Comparison of ENCODE assay signal across 26 mouse cellular contexts in genomic region chr4:141466289-141466795, GRCm38 (mm10). TPM values are rescaled to one million over a fixed set of nuclear protein-coding genes. Genes with fewer than 3 reads are reported as not detected.
DNase-seq lines count a peak whose midpoint lies in the region; ATAC-seq and TF ChIP-seq lines count a peak whose summit lies in the region.
"Had no signal": no experiment of that assay in that cellular context is flagged by ENCODE, and none has a peak within 500 bp of the region (broad histone marks: within the 10 kb centered on the region; RNA-seq: fewer than 3 reads in every experiment).

No protein-coding gene starts in this region.

- no peak overlapping the region for H3K4me3 ChIP-seq in intestine, postnatal 0 days (ENCODE audit: low read depth, low read length)
- H3K4me3 ChIP-seq in intestine, embryonic 16.5 days (ENCODE audit: low read length), result no peak overlapping the region
- peak overlapping the region; percentile 67 for H3K4me3 ChIP-seq in megakaryocyte, embryonic 14.5 days (replicated peaks)
- H3K4me3 ChIP-seq: embryonic facial prominence, embryonic 10.5 days; embryonic facial prominence, embryonic 12.5 days; forebrain, embryonic 13.5 days had no signal

- H3K27ac ChIP-seq in intestine, postnatal 0 days (ENCODE audit: low read depth, low read length), result peak overlapping the region; percentile 21; the same call in 1 of the 2 replicates
- no peak overlapping the region for H3K27ac ChIP-seq in intestine, embryonic 16.5 days (ENCODE audit: low read length)
- H3K27ac ChIP-seq: embryonic facial prominence, embryonic 10.5 days; embryonic facial prominence, embryonic 12.5 days; forebrain, embryonic 13.5 days had no signal

- H3K4me1 ChIP-seq in intestine, postnatal 0 days (replicated peaks; ENCODE audit: control insufficient read depth, insufficient read depth, low read length), result no peaks in the 10 kb centered on the region
- peaks cover 5% of the 10 kb centered on the region; the same call in 1 of the 2 replicates for H3K4me1 ChIP-seq in intestine, embryonic 16.5 days (ENCODE audit: control insufficient read depth, insufficient read depth, low read length)
- peaks cover 18% of the 10 kb centered on the region for H3K4me1 ChIP-seq in megakaryocyte, embryonic 14.5 days
- H3K4me1 ChIP-seq: embryonic facial prominence, embryonic 10.5 days; embryonic facial prominence, embryonic 12.5 days had no signal

- TF ChIP-seq CTCF in intestine, postnatal 0 days (IDR thresholded peaks at IDR 0.05; ENCODE audit: low read depth), result no peak

- intact Hi-C loops in heart, postnatal 10 days (cut with DNase I), result no loop called here

- H3K9ac ChIP-seq in intestine, postnatal 0 days (ENCODE audit: low read depth, low read length), result no peak overlapping the region
- H3K9ac ChIP-seq in intestine, embryonic 16.5 days (ENCODE audit: low read depth, low read length), result no peak overlapping the region
- H3K9ac ChIP-seq: embryonic facial prominence, embryonic 12.5 days; forebrain, embryonic 13.5 days had no signal

- no peak overlapping the region for H3K4me2 ChIP-seq in intestine, postnatal 0 days (replicated peaks; ENCODE audit: low read depth)
- H3K4me2 ChIP-seq in intestine, embryonic 16.5 days (ENCODE audit: low read depth, low read length), result no peak overlapping the region
- H3K4me2 ChIP-seq: embryonic facial prominence, embryonic 12.5 days; forebrain, embryonic 13.5 days had no signal

- no peaks in the 10 kb centered on the region for H3K27me3 ChIP-seq in intestine, postnatal 0 days (replicated peaks; ENCODE audit: control insufficient read depth, insufficient read depth, low read length)
- H3K27me3 ChIP-seq in intestine, embryonic 16.5 days (replicated peaks; ENCODE audit: control insufficient read depth, insufficient read depth, low read length), result no peaks in the 10 kb centered on the region
- no peaks in the 10 kb centered on the region for H3K27me3 ChIP-seq in megakaryocyte, embryonic 14.5 days (replicated peaks)
- H3K27me3 ChIP-seq: CH12.LX; embryonic facial prominence, embryonic 12.5 days; forebrain, embryonic 13.5 days; Patski had no signal

- no peaks in the 10 kb centered on the region for H3K9me3 ChIP-seq in intestine, postnatal 0 days (ENCODE audit: control insufficient read depth)
- no peaks in the 10 kb centered on the region for H3K9me3 ChIP-seq in intestine, embryonic 16.5 days (ENCODE audit: control insufficient read depth, low read length)
- peaks cover 2% of the 10 kb centered on the region; the same call in 1 of the 2 replicates for H3K9me3 ChIP-seq in megakaryocyte, embryonic 14.5 days
- H3K9me3 ChIP-seq: embryonic facial prominence, embryonic 10.5 days; embryonic facial prominence, embryonic 12.5 days; forebrain, embryonic 13.5 days had no signal

- ATAC-seq in intestine, postnatal 0 days, result no peak
- ATAC-seq in intestine, embryonic 16.5 days, result no peak
- no peak for ATAC-seq in megakaryocyte, adult 5-6 weeks (ENCODE audit: poor library complexity, severe bottlenecking)
- ATAC-seq in granulocyte monocyte progenitor cell, adult 5-6 weeks (replicated peaks; ENCODE audit: poor library complexity, severe bottlenecking), result 0 out of 2 replicates have a peak, but pooled peaks have one; percentile 4
- ATAC-seq: activated CD4-positive, CD25-positive, alpha-beta regulatory T cell, adult 4 months; CD4-positive, CD25-positive, alpha-beta regulatory T cell, adult 4 months; forebrain, embryonic 13.5 days; Patski had no signal

- WGBS in intestine, postnatal 0 days, result 89% methylated on average over 16 of the region's 16 CpGs
- 90% methylated on average over 16 of the region's 16 CpGs for WGBS in intestine, embryonic 16.5 days

- peaks cover 93% of the 10 kb centered on the region for H3K36me3 ChIP-seq in intestine, postnatal 0 days (ENCODE audit: control insufficient read depth, insufficient read depth)
- peaks cover 39% of the 10 kb centered on the region for H3K36me3 ChIP-seq in intestine, embryonic 16.5 days (ENCODE audit: control insufficient read depth, insufficient read depth, low read length)
- peaks cover 99% of the 10 kb centered on the region for H3K36me3 ChIP-seq in megakaryocyte, embryonic 14.5 days (replicated peaks; ENCODE audit: low read length)

- DNase-seq in heart, adult 11 months, result peak; percentile 85
- DNase-seq in heart, postnatal 10 days, result no peak
- DNase-seq in layer of hippocampus, adult 8-10 months (ENCODE audit: low spot score in 2 of 2), result no peak
- DNase-seq: adrenal gland, adult 8-10 months; B cell, adult 2 months; cerebellum, adult 2 months; cerebellum, adult 9-10 months had no signal

RNA-seq across cellular contexts. Expression of gene Zbtb17, which starts 21.9 kb away (rescaled TPM):
- 10 to 100 TPM; 18.0 to 21.9 TPM for total RNA-seq in heart, postnatal 10 days (2021)
- 9.7 and 9.8 TPM in 2 replicates for polyA plus RNA-seq in intestine, postnatal 0 days (2015; fragmentation: Nextera tagmentation; extraction: Ambion mirVana)
- polyA plus RNA-seq in intestine, embryonic 16.5 days (2015; fragmentation: Nextera tagmentation; extraction: Ambion mirVana), result 21.5 and 27.2 TPM in 2 replicates
- 32.4 and 41.2 TPM in 2 replicates for polyA plus RNA-seq in megakaryocyte, embryonic 14.5 days (2012; ENCODE audit: insufficient read depth, low replicate concordance)
- total RNA-seq in megakaryocyte, adult 5-6 weeks (2015), result 12.7 TPM in 2 replicates
- total RNA-seq in megakaryocyte, adult 5-6 weeks (2017), result 12.5 and 19.4 TPM in 2 replicates
- total RNA-seq in granulocyte monocyte progenitor cell, adult 5-6 weeks (2014; fragmentation: Nextera tagmentation), result 10.0 and 18.4 TPM in 2 replicates
- total RNA-seq in granulocyte monocyte progenitor cell, adult 5-6 weeks (2017), result 19.9 and 28.9 TPM in 2 replicates
- total RNA-seq in layer of hippocampus, adult 8-10 months (2022), result 10 to 100 TPM; 27.6 to 35.4 (median 30.4) TPM

RNA-seq across cellular contexts. Expression of gene Srarp, which starts 30.4 kb away (rescaled TPM):
- total RNA-seq in heart, postnatal 10 days (2021), result not detected
- not detected in 2 replicates for polyA plus RNA-seq in intestine, postnatal 0 days (2015; fragmentation: Nextera tagmentation; extraction: Ambion mirVana)
- not detected in 2 replicates for polyA plus RNA-seq in intestine, embryonic 16.5 days (2015; fragmentation: Nextera tagmentation; extraction: Ambion mirVana)
- not detected in 2 replicates for polyA plus RNA-seq in megakaryocyte, embryonic 14.5 days (2012; ENCODE audit: insufficient read depth, low replicate concordance)
- total RNA-seq in megakaryocyte, adult 5-6 weeks (2015), result not detected in 2 replicates
- total RNA-seq in megakaryocyte, adult 5-6 weeks (2017), result not detected in 2 replicates
- total RNA-seq in granulocyte monocyte progenitor cell, adult 5-6 weeks (2014; fragmentation: Nextera tagmentation), result not detected in 2 replicates
- total RNA-seq in granulocyte monocyte progenitor cell, adult 5-6 weeks (2017), result not detected in 2 replicates
- total RNA-seq in layer of hippocampus, adult 8-10 months (2022), result 1 to 10 TPM; 3.4 to 4.9 (median 3.6) TPM
- total RNA-seq: adrenal gland, postnatal 14 days; adrenal gland, postnatal 36 days; CH12.LX; G1E had no signal
- polyA plus RNA-seq: activated CD4-positive, CD25-positive, alpha-beta regulatory T cell, adult 4 months; CD4-positive, CD25-positive, alpha-beta regulatory T cell, adult 4 months; embryonic facial prominence, embryonic 10.5 days; embryonic facial prominence, embryonic 12.5 days; embryonic facial prominence, embryonic 14.5 days; forebrain, embryonic 11.5 days; forebrain, embryonic 13.5 days; G1E had no signal

RNA-seq across cellular contexts. Expression of gene Hspb7, which starts 45.8 kb away (rescaled TPM):
- 1,000 to 10,000 TPM; 1,029 to 1,075 TPM for total RNA-seq in heart, postnatal 10 days (2021)
- 4.7 and 8.0 TPM in 2 replicates for polyA plus RNA-seq in intestine, postnatal 0 days (2015; fragmentation: Nextera tagmentation; extraction: Ambion mirVana)
- 5.3 and 6.6 TPM in 2 replicates for polyA plus RNA-seq in intestine, embryonic 16.5 days (2015; fragmentation: Nextera tagmentation; extraction: Ambion mirVana)
- not detected in 2 replicates for polyA plus RNA-seq in megakaryocyte, embryonic 14.5 days (2012; ENCODE audit: insufficient read depth, low replicate concordance)
- not detected in 2 replicates for total RNA-seq in megakaryocyte, adult 5-6 weeks (2015)
- not detected in 2 replicates for total RNA-seq in megakaryocyte, adult 5-6 weeks (2017)
- total RNA-seq in granulocyte monocyte progenitor cell, adult 5-6 weeks (2014; fragmentation: Nextera tagmentation), result not detected in 2 replicates
- total RNA-seq in granulocyte monocyte progenitor cell, adult 5-6 weeks (2017), result not detected in 2 replicates
- total RNA-seq in layer of hippocampus, adult 8-10 months (2022), result under 1 TPM in 1 of 4 experiments, not detected in 3; 0.33 TPM
- total RNA-seq: G1E had no signal
- polyA plus RNA-seq: activated CD4-positive, CD25-positive, alpha-beta regulatory T cell, adult 4 months; CD4-positive, CD25-positive, alpha-beta regulatory T cell, adult 4 months; embryonic facial prominence, embryonic 10.5 days; embryonic facial prominence, embryonic 12.5 days; forebrain, embryonic 11.5 days; forebrain, embryonic 13.5 days; G1E had no signal

RNA-seq across cellular contexts. Expression of gene Clcnkb, which starts 50.5 kb away (rescaled TPM):
- 1 to 10 TPM in 1 of 2 experiments, under 1 TPM in 1; 0.91 to 1.2 TPM for total RNA-seq in heart, postnatal 10 days (2021)
- not detected in 2 replicates for polyA plus RNA-seq in intestine, postnatal 0 days (2015; fragmentation: Nextera tagmentation; extraction: Ambion mirVana)
- 0.24 TPM in 1 of 2 replicates, not detected in the other for polyA plus RNA-seq in intestine, embryonic 16.5 days (2015; fragmentation: Nextera tagmentation; extraction: Ambion mirVana)
- polyA plus RNA-seq in megakaryocyte, embryonic 14.5 days (2012; ENCODE audit: insufficient read depth, low replicate concordance), result not detected in 2 replicates
- not detected in 2 replicates for total RNA-seq in megakaryocyte, adult 5-6 weeks (2015)
- total RNA-seq in megakaryocyte, adult 5-6 weeks (2017), result not detected in 2 replicates
- total RNA-seq in granulocyte monocyte progenitor cell, adult 5-6 weeks (2014; fragmentation: Nextera tagmentation), result not detected in 2 replicates
- not detected in 2 replicates for total RNA-seq in granulocyte monocyte progenitor cell, adult 5-6 weeks (2017)
- total RNA-seq in layer of hippocampus, adult 8-10 months (2022), result not detected
- total RNA-seq: adrenal gland, adult 18-20 months; adrenal gland, adult 8-10 months; adrenal gland, postnatal 14 days; adrenal gland, postnatal 36 days had no signal
- polyA plus RNA-seq: activated CD4-positive, CD25-positive, alpha-beta regulatory T cell, adult 4 months; CD4-positive, CD25-positive, alpha-beta regulatory T cell, adult 4 months; cerebellum, adult 2 months; cortical plate, adult 2 months; embryonic facial prominence, embryonic 12.5 days; embryonic facial prominence, embryonic 14.5 days; forebrain, embryonic 11.5 days; forebrain, embryonic 13.5 days; G1E had no signal

Comparison
In these comparisons a context has a peak if more than half of its experiments do, and no peak if none do; other contexts are left out.
1. RNA of gene Hspb7, which starts 45.8 kb away (total RNA-seq): 1,029 to 1,075 TPM in heart, postnatal 10 days; 0.33 TPM in layer of hippocampus, adult 8-10 months, not detected in megakaryocyte, adult 5-6 weeks and not detected in granulocyte monocyte progenitor cell, adult 5-6 weeks; every median in the first group is over 100 times any median in the second.